Mouse (Mus musculus) MEL (cell line): ENCODE measurements around the gene Dhrs3.

Source experiments
- ETS1 ChIP-seq: IDR thresholded peaks from 2 replicates; pipeline ENCODE4 v1.6.1; 2012; ENCODE audit warnings: low read depth, mild to moderate bottlenecking, inconsistent platforms, low read length, improper control_type of control experiment, moderate library complexity
- USF1 ChIP-seq: IDR thresholded peaks from 2 replicates; pipeline ENCODE4 v1.6.1; 2014; ENCODE audit warnings: low read depth, mild to moderate bottlenecking, inconsistent platforms, low read length, improper control_type of control experiment, moderate library complexity

DNA sequence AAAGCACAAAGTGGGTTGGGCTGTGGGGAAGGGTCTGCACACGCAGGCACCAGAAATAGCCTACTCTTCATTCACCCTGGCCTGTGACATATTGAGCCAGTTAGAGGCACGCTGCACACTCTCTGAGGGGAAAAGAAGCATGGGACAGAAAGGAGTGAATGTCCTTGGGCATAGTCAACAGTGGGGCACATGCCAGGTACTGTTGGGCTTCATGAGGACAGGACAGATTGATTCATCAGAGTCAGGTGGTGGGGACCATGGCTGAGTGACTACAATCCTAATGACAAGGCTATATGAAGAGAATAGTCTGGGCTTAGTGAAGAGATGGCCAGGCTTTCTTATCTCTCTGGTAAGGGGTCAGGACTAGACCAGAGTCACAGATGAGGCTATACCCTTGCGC is 49.8 kb downstream of the Dhrs3 start:
- TF ChIP-seq USF1, result no peak
- no peak for TF ChIP-seq ETS1
